Mouse (Mus musculus) naive thymus-derived CD4-positive, alpha-beta T cell, adult 2 months (primary cell): ENCODE results near the gene Mis18bp1.
A peak's percentile ranks its signal among the peaks of the same experiment; 100 is the strongest.
"Not testable (repeated sequence)": the region's sequence is repeated elsewhere in the genome, so short reads cannot be mapped to it uniquely, and the experiment has no call there.

Source experiments
- DNase-seq: peaks from one replicate; pipeline ENCODE4 v3.0.0-alpha.2; 2011; ENCODE audit warnings: low read depth

The Mis18bp1 gene

GRCm38 (mm10) chr12:65172021-65172951 lies at the start of gene Mis18bp1:
Mis18bp1 (minus strand) TSS chr12:65172604.
- DNase-seq = peak; percentile 96

GRCm38 (mm10) chr12:65216404-65216840 lies 44.0 kb upstream of the Mis18bp1 start:
- no peak for DNase-seq

- no peak for DNase-seq
These were observed 34.0 kb upstream of the Mis18bp1 start for GRCm38 (mm10) chr12:65206431-65206830.

DNA sequence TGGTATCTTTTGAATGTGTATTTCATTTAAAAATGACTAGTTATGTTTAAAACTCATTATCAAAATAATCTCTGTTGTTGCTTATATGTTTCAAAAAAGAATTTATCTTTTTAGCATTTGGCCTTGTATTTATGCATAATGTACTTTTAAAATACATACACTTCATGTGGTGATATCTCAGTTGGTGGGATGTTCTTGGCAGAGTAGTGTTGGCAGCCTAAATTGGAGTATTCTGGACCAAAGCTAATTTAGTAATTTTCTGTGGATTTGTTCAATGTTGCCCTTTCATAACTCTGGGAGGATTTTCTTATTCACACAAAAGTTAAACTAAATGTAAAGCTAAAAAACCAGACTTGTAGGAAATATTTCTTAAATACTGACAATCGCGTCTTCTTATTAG lies 29.4 kb upstream of the Mis18bp1 start:
- no peak for DNase-seq

- no peak for DNase-seq
These were observed 21.7 kb upstream of the Mis18bp1 start for GRCm38 (mm10) chr12:65194003-65194530.

DNA sequence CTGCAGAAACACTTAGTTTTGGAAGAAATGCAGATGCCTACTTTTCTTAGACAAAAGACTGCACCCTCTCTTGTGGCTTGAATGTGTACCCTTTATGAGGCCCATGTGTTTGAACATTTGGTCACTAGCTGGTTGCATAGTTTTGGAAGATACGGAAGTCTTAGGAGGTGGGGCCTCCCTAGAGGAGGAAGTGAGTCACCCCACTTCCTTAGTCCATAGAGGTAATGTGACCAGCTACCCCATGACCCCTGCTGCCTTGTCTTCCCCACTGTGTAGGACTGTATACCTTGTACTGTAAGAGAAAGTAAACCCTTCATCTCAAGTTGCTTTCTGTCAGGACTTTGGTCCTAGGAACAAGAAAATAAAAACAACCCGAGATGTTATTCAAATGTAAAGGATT lies 16.8 kb upstream of the Mis18bp1 start:
- no peak for DNase-seq

DNA sequence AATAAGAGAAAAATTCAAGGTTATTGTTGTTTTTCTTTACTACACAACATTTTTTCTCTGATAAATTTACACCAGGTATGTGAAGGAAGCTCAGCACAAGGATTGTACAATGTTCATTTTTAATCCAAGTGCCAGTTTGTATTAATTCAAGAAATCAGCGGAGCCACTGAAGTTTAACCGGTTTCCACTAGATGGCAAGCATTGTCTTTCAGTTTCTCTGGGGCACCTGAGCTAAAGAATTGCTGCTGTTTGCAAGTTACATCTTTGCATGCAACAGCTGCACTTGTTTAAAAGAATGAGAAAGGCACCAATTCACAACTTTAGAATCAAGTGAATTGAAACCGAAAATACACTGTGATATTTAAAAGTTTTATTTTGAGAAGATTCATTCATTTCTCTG lies 15.0 kb upstream of the Mis18bp1 start:
- DNase-seq = no peak

DNA sequence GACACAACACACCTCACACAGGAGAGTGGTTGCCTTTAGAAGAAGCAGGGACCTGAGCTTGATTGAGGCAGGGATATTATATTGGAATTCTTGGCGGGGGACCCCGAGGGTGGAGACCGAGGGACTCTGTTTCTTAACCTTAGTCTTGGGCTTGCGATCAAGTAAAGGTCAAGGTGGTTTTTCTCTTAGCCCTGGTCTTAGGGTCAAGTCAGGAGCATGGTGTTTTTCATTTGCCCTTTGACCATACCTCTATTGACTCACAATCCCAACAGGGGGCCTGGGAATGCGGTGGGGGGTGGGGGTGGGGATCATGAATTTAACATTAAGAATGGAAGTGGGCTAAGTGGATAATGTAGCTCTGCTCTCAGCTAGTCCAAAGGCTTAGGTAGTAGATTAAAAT lies 1.3 kb upstream of the Mis18bp1 start:
- no peak for DNase-seq

DNA sequence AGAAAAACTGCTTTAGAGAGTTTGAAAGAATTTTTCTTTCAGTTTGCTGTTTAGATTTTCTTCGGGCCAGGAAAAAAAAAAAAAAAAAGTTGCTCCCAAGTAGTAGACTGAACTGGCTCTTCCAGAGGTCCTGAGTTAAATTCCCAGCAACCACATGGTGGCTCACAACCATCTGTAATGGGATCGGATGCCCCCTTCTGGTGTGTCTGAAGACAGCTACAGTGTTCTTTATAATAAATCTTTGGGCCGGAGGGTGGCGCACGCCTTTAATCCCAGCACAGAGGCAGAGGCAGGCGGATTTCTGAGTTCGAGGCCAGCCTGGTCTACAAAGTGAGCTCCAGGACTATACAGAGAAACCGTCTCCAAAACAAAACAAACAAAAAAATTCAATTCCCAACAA lies 555 bp upstream of the Mis18bp1 start:
- not testable (repeated sequence) for DNase-seq

DNA sequence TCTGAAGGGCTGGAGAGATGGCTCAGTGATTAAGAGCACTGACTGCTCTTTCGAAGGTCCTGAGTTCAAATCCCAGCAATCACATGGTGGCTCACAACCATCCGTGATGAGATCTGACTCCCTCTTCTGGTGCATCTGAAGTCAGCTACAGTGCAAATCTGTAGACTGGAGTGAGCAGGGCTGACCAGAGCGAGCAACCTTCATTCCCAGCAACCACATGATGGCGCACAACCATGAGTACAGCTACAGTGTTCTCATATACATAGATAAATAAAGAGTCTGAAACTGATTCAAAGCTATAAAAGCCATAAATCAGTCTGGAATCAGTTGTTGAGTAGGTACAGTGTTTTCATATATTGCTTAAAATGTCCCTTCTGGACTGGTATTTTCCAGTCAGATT lies 36.3 kb downstream of the Mis18bp1 start:
- DNase-seq = not testable (repeated sequence)

DNA sequence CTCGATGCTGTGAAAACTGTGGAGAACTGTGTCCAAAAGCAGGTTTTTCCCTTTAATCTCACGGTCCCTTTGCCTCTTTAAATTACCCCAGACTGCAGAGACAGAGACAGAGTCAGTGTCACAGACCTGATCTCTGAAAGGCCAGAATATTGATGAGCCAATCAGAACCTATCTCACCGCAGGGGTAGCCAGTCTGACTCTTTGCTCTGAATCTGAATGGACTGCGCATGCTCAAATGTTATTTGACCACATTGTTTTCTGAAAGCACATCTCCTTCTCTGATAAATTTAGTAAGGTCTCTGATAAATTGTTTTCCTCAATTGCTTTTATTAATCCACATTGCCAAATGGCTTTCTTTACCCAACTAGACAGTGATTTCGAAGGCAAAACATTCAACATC lies 53.0 kb downstream of the Mis18bp1 start:
- no peak for DNase-seq

GRCm38 (mm10) chr12:65118968-65119367 lies 53.4 kb downstream of the Mis18bp1 start:
- DNase-seq = no peak

DNA sequence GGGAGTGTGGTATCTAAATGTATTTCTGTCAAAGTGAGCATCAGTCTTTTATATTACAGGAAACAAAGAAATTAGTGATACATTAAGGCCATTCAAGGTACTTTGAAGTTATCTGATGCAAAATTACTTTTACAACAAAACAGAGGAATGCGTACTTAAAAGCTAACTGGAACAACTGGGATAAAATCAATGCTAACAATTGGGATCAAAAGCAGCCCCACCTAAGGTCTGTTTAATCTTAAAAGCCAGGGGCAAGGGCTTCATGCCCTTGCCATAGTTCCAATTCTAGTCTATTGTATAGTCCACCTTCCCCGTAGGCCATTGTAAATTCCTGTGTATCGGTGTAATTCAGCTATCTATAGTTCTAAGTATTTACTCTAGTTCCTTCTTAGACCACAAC lies 57.4 kb downstream of the Mis18bp1 start:
- not testable (repeated sequence) for DNase-seq

- DNase-seq = no peak
These were observed 58.5 kb downstream of the Mis18bp1 start for GRCm38 (mm10) chr12:65113925-65114324.

DNA sequence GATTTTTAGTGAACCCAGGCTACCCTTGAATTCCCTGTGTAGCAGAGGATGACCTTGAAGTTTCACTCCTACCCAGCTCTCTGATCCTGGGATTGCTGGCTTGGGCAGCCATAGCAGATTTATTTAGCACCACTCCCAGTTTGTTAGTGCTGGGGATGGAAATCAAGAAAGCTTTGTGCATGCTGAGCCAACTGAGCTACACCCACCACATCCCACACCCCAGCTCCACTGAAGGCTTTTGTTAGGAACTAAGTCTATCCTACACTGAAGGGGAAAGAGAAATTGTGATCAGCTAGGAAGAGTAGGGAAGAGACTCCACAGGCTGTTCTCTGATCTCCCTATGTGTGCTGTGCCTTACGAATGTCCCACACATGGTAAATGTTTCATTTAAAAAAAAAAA lies 59.6 kb downstream of the Mis18bp1 start:
- DNase-seq = no peak

GRCm38 (mm10) chr12:65111503-65111902 lies 60.9 kb downstream of the Mis18bp1 start:
- no peak for DNase-seq

GRCm38 (mm10) chr12:65108746-65109145 lies 63.7 kb downstream of the Mis18bp1 start:
- no peak for DNase-seq
